Mouse (Mus musculus): ENCODE data around the gene Insm2.

Gene Insm2

DNA sequence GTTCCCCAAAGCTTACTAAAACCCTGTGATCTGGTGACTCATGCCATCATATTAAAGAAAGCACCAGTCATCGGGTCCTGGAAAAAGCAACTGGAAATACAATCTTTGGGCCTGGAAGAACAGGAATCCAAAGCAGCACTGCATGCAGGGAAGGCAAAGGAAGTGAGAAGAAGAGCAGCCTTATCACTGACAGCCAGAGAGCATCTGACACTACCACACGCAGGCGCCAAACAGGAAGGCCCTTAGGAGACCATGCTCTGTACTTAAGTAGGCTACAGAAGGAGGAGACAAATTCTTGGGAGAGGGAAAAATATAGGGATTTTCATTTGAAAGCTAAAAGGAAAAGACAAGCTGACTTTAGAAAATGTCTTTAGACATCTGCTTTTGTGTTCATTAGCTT, 5.2 kb downstream of the Insm2 start:
- in situ Hi-C loops (cut with MboI, MseI): no loop called here

DNA sequence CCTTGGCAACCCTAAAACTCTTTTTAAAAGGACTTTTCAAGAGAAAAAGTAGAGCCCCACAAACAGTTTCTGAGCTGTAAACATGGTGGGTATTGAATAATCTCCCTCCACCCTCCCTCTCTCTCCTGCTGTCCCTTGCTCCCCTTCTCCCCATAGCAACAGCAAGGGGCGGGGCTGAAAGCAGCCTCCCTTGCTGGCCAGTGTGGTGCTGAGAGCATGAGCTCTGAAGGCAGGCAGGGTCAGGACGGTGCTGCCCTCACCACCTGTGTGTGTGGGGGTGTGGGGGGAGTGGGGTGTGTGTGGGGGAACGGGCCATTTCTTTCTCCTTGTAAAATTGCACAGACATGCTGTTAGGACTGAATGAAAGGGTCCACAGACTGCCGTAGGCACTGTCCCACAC, 8.7 kb downstream of the Insm2 start:
- in situ Hi-C loops (cut with MboI, MseI): no loop called here

DNA sequence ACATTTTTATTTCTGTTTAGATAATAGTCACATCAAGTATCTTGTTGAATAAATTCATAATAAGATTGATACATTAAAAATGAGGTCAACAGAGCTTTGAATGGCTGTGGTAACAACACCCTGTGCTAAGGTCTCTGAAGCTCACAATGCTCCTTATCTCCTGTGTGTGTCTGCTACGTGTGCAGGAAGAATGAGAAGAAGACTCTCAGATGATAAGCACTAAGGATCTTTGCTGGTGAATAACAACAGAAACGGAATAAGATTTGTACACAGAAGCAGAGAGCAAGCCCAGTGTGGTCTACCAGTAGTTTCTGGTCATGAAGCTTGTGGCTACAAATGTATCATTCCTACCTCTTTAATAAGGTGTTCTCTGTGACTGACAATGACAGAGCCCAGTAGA, 11.6 kb downstream of the Insm2 start:
- in situ Hi-C loops (cut with MboI, MseI): no loop called here

DNA sequence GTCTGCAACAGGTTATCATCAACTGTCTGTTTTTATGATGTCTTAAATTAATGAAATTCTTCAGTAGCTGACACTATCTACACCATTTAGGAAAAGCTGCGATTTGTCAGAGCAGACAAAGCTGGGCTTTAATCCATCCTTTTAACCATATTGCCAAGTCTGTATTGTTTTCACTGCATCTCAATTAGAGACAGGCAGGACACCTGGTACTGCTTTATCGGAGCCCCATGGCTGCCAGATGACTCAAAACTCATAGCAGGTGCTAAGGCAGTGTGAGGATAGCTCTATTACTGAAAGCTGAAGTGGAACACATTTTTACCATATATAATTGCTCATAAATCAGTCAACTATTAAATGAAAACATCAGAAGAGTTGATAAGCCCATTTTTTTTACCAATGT, 21.1 kb downstream of the Insm2 start:
- in situ Hi-C loops (cut with MboI, MseI): no loop called here

DNA sequence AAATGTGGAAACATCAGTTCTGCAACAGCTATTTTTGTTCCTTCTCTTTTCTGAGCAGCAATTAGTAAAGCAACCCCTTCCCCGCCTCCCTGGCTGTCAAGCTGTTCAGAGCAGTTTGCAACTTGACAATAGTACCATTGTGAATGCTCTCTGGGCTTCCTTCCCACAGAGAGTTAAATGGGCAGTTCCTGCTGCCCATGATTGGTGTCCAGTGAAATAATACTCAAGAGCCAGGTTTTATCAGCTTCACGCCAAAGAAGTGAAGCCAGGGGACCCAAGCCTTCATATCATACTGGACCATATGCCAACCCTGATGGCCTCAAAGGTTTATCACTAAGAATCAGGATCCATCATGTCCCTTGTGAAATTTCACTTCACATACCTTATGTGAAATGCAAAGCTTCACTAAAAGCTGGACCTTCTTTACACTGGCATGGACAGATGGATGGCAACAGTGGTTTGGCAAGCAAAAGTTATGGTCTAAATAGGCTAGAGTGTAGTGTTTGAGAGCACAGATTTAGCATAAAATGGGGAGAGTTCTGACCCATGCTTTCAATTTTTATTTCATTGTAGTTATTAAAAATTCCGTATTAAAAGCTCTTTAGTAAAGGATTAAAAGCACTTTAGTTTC, 23.5 kb downstream of the Insm2 start:
- in situ Hi-C loops (cut with MboI, MseI): no loop called here

DNA sequence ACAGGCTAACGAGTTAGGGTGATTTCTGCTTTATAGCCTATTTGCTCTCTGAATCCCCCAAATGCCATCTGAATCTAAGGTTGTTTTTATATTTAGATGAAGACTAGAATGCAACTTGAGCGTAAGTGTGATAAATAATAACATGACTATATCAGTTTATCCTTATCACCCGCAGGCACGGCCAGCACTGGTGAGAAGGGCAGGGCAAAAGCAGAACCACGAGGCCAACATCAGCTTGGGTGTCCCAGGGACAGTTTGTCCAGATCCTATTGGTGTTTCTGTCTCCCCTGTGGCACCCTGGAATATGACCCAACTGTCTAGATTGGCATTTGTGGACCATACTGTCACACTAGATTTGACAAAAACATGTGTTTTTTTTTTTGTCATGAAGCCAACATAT, 24.0 kb downstream of the Insm2 start:
- in situ Hi-C loops (cut with MboI, MseI): no loop called here

DNA sequence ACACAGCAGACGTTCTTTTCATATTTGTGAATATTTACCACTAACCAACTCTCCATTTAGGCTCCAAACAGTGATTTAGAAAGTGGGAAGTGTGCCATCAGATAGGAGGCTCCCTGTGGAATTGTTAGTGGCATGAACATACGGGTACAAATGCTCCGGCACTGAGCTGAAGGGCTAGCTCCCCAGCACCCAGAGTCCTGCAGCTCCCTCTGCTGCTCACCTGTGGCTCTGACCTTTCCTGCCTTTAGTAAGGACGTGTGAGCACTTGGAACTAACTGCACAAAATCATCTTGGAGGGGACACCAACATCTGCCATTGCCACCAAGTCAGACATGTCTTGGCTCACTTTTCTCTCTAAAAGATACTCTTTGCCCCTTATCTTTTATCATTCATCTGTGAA, 27.5 kb downstream of the Insm2 start:
- in situ Hi-C loops (cut with MboI, MseI): no loop called here

DNA sequence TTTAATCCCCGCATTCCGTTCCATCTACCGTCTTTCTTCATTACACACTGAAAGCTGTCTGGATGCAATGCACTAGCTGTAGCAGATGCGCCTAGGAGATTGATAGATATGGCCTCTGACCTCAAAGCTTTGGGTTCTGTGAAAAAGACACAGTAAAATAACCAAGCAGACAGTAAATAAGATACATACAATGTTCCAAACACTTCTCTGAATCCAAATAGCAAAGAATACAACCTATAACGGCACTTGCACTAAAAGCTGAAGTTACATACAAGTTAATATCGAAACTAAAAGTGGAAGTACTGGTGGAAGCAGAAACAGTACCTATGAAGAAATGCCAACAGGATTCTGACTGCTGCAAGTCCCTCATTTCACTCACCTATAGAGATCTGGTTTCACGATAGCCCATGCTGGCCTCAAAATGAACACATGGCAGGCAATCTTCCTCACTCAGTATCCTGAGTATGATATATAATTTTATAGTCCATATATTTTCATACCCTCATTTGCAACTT, 48.8 kb downstream of the Insm2 start:
- in situ Hi-C loops (cut with MboI, MseI): no loop called here

Measured in T-helper 1 cell (primary cell).